Mouse (Mus musculus) megakaryocyte, embryonic 14.5 days (primary cell): ENCODE results near the gene Zkscan5.

ENCODE experiments used
- FLI1 ChIP-seq: IDR thresholded peaks from 2 replicates; pipeline ENCODE4 v1.6.1; 2012; ENCODE audit warnings: low read length, inconsistent platforms, mixed read lengths
- GATA1 ChIP-seq: IDR thresholded peaks from 3 replicates; pipeline ENCODE4 v1.6.1; 2012; ENCODE audit warnings: mixed read lengths, low read length, inconsistent platforms, borderline replicate concordance

GRCm38 (mm10) chr5:145201321-145201991 is 2.9 kb upstream of the Zkscan5 start, which contains the start of gene Zkscan14:
- TF ChIP-seq FLI1 (no peak), GATA1 (no peak)
